Mouse (Mus musculus): ENCODE data around the gene Tbc1d14. TPM values are rescaled to one million over a fixed set of nuclear protein-coding genes. Genes with fewer than 3 reads are reported as not detected.

Gene Tbc1d14
- total RNA-seq, 2 experiments from 2014 or later, result 90.4 to 103 TPM

DNA sequence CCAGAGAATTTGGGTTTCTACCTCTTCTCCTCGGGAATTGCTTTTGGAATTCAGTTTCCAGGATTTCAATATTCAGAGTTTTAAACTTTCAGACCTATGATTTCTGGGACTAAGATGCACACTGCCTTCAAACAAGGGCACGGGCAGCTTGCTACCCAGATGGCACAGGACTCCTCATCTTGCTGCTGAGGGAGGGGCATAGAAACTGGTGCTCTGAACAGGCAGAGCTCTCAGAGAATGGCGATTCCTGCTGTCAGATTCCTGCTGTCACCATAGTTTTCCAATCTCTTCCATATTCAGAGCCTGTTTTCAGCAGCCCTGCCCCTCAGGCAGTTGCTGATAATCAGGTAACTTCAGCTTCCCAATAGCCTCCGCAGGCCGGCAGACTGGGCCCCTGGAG is 77.5 kb downstream of the Tbc1d14 start:
- peak; percentile 29 to 43 for DNase-seq (ENCODE audit: low spot score in 2 of 2)

DNA sequence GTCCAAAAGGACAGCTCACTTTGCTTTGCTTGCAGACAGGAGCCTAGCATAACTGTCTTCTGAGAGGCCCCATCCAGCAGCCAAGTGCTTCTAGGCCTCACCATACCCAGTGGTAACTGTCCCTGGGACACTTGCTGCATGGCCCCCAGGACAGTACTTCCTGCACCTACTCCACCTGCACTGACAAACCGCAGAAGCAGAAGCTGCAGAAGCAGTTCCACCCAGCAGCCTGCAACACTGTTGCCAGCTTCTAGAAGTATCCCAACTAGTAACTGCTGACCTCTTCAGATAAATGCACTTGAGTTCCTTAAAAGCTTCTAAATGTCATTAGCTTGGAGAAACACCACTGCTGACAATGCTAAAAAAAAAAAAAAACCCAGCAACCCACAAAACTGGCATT is 78.0 kb downstream of the Tbc1d14 start:
- no peak for DNase-seq (ENCODE audit: low spot score in 2 of 2)

- DNase-seq (ENCODE audit: low spot score in 2 of 2), result no peak
Observed at GRCm38 (mm10) chr5:36510956-36511355, 82.1 kb downstream of the Tbc1d14 start.

GRCm38 (mm10) chr5:36508351-36508750 is 84.7 kb downstream of the Tbc1d14 start:
- DNase-seq (ENCODE audit: low spot score in 2 of 2), result no peak

GRCm38 (mm10) chr5:36505643-36506042 is 87.4 kb downstream of the Tbc1d14 start:
- no peak for DNase-seq (ENCODE audit: low spot score in 2 of 2)

GRCm38 (mm10) chr5:36505235-36505634 is 87.8 kb downstream of the Tbc1d14 start:
- DNase-seq (ENCODE audit: low spot score in 2 of 2), result no peak

DNA sequence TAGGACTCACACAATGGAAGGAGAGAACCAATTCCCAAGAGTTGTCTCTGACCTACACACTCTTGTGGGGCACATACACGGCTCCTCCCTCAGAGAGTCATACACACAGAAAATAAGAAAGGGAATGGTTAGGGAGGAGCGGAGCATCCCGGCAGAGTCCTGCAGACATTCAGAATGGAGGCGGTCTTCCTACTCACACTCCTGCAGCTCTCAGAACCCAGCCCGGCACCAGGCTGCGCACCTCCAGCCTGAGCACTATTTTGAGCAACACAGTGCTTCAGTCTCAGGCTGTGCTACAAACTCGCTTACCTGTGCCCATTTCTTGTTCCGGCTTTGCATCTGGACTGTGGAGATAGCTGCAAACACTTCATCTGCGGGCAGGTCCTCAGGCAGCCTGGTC is 98.4 kb downstream of the Tbc1d14 start:
- DNase-seq (ENCODE audit: low spot score in 2 of 2), result no peak

DNA sequence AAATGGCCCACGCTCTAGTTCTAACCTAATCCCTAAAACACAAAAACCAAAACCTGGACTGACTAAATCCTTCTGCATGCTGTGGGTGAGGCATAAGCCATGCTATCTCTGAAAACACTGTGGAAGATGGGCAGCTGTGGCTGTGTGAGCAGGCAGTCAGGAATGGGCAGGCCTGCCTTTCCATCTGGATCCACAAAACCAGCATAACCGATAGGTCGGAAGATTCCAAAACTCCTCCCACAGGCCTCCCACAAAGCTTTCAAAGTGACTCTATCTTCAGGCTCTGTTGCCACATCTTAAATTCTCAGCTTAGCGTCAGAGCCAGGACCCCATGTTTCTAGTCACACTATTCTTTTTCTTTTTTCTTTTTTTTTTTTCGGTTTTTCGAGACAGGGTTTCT is 99.2 kb downstream of the Tbc1d14 start:
- peak; percentile 35 to 70 for DNase-seq (ENCODE audit: low spot score in 2 of 2)

- no peak for DNase-seq (ENCODE audit: low spot score in 2 of 2)
Observed at GRCm38 (mm10) chr5:36489225-36489624, 103.9 kb downstream of the Tbc1d14 start.

DNA sequence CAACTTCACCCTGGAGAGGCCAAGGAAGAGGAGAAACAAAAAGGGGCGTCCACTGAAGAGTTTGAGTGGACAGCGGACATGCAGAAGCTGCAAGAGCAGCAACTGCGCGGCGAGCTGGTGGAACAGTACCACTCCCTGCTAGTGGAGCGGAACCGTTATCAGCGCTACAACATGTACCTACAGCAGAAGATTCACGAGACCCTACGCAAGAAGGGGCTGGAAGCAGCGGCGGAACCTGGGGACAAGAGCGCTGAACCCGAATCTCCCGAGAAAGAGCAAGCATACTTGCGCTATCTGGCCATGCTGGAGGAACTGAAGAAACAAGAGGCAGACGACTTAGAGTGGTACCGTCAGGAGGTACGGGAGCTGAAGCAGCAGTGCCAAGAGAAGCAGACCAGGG is 107.8 kb downstream of the Tbc1d14 start:
- DNase-seq (ENCODE audit: low spot score in 2 of 2), result no peak

DNA sequence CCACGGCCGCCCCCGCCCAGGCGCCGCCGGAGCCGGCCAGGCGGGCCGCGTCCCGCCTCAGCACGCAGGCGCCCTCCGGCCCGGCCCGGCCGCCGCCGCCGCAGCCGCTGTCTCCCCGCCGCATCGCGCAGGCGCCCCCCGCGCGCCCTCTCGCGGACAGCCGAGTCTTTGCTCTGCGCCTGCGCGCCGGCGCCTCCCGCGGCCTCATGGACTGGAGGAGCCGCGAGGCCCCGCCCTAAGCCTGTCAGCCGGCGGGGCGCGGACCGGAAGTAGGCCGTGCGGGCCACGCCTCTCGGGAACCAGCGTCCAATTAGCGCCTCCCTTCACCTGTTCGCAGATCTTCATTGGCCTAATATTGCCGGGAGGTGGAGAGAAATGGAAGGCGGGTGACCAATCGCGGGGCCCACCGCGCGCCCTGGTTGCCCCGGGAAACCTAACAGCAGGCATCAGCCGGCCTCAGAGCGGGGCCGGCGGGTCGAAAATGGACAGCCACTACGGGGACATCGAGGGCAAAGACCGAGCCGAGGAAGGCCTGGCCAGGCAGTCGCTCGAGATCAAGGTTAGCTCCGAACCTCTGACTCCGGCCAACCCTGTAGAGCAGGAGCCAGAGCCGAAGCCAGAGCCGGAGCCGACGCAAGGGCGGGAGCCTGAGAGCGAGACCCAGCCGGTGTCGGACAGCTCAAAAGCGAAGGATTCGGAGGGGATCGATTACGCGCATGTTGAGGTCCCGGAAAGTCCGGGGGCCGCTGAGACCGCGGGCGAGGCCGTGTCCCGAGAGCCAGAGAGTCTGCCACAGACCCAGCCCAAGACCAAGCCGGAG is 108.7 kb downstream of the Tbc1d14 start, which contains the start of the genes Tada2b and Ccdc96:
TSS of gene Tada2b (minus strand) at position 115 of the 820 bp plus-strand sequence.
TSS of gene Ccdc96 (plus strand) at position 418 of the 820 bp plus-strand sequence.
- peak; percentile 96 to 99 for DNase-seq (ENCODE audit: low spot score in 2 of 2)

DNA sequence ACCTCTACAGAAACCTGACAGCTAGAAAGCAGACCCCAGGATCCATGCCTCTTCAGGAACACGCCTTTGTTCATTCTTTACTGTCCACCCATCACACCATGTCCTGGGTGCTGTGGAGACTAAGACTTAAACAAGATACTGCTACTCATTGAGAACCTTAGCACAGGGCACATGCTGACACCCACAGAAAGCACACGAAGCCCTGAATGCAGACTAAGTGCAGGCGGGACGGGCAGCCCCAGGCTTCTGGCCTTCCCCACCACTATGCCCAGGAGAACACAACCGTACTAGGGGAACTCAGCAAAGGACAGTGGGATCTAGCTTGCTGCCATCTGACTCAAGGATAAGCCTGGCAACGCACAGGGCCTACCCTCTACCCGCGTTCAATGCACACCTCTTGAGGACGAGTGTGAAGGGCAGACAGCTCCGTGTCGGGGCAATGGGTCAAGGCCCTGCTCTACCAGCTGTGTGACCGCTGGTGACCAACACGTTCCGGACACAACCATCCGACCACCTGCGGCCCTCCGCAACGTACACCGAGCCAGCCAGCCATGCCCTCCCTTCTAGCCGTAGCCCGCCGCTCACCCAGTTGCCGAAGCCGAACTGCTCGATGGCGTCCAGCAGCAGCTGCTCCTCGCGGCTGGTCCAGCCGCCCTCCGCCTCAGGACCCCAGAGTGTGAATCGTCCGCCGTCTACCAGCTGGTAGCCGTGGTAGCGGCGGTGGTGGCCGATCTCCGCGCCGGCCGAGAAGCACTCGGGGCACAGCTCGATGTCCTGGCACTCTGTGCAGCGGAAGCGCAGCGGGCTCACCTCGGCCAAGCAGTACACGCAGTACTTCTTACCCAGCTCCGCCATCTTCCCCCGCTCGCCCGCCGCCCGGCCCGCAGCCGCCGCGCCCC is 109.6 kb downstream of the Tbc1d14 start:
- DNase-seq (ENCODE audit: low spot score in 2 of 2), result peak; percentile 27 to 37

DNA sequence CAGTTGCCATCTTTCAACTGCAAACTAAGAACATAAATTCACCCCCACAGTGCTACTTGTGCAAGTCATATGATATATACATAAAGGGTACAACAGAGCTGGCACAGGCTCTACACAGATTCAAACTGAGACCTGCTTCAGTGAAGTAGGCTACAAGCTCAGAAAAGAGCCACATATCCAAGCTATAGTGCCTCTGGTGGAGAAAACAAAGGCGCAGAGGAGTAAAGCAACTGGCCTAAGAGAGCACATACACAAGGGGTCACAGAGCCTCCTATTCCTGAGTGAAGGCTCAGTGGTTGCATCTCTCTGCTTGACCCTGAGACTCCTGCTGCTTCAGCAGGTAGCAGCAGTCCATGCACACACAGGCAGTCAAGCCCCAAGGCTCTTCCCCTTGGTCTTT is 112.0 kb downstream of the Tbc1d14 start:
- DNase-seq (ENCODE audit: low spot score in 2 of 2), result no peak

GRCm38 (mm10) chr5:36480398-36480797 is 112.7 kb downstream of the Tbc1d14 start:
- DNase-seq (ENCODE audit: low spot score in 2 of 2), result no peak

GRCm38 (mm10) chr5:36479735-36480134 is 113.3 kb downstream of the Tbc1d14 start:
- no peak for DNase-seq (ENCODE audit: low spot score in 2 of 2)

GRCm38 (mm10) chr5:36478540-36479420 is 114.3 kb downstream of the Tbc1d14 start:
- no peak for DNase-seq (ENCODE audit: low spot score in 2 of 2)

DNA sequence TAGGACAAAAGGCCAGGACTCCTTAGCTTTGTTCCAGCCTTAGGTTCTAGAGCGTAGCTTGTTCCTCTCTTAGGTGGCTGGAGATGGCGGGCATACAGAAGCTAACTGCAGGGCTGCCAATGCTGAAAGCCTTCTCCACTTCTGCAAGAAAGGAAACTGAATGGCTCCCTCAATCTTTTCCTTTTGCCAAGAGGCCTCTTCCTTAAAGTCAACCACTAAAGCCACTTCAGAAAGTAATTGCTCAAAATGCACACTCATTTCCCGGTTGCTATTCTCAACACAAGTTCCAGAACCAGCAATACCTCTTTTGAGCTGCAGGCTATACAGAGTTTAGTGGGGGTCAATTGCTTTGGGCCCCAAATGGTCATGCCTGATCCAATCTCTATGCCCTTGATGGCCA is 115.6 kb downstream of the Tbc1d14 start:
- no peak for DNase-seq (ENCODE audit: low spot score in 2 of 2)

- DNase-seq (ENCODE audit: low spot score in 2 of 2), result peak; percentile 58 to 68
Observed at GRCm38 (mm10) chr5:36474283-36474682, 118.8 kb downstream of the Tbc1d14 start.

GRCm38 (mm10) chr5:36472876-36473655 is 120.0 kb downstream of the Tbc1d14 start:
- no peak for DNase-seq (ENCODE audit: low spot score in 2 of 2)

DNA sequence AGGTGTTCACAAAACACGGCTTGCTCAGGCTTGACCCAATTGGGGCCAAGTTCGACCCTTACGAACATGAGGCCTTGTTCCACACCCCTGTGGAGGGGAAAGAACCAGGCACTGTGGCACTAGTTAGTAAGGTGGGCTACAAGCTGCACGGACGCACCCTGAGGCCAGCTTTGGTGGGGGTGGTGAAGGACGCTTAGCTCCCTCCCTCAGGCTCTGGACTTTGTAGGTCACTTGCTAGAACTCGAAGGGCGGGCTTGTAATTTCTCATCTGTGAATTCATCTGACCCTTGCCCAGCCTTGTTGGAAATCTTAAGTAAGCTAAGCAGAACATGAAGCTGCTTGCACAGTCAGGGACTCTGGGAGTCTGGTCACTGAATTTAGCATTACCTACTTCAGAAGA is 121.9 kb downstream of the Tbc1d14 start:
- no peak for DNase-seq (ENCODE audit: low spot score in 2 of 2)

Data from layer of hippocampus, postnatal 14 days (tissue).